Mouse (Mus musculus) left cerebral cortex, postnatal 25 days (tissue): ENCODE results near the gene Grid1. TPM values are rescaled to one million over a fixed set of nuclear protein-coding genes. Genes with fewer than 3 reads are reported as not detected.

Source experiments
- DNase-seq, 2 experiments: peaks; one replicate each; pipeline ENCODE4 v3.0.0; 2022; ENCODE audit warnings: low spot score in 2 of 2, mixed read lengths in 1 of 2
- intact Hi-C: fragments of 180-260 bp; cut with DNase I; formaldehyde crosslinking; loops from one replicate; pipeline ENCODE4 v1.15.1; 2025
- microRNA-seq, 2 experiments: library from miRNA; unstranded; fragments of <30 nt; microRNA quantifications; one replicate each; pipeline ENCODE4 v1.2.0; 2022
- total RNA-seq, 2 experiments: library from RNA; stranded (reverse); gene quantifications; 2 replicates each; pipeline ENCODE4 v1.2.3; 2021

Gene Grid1
- total RNA-seq, 2 experiments from 2014 or later: 47.6 to 50.6 TPM

DNA sequence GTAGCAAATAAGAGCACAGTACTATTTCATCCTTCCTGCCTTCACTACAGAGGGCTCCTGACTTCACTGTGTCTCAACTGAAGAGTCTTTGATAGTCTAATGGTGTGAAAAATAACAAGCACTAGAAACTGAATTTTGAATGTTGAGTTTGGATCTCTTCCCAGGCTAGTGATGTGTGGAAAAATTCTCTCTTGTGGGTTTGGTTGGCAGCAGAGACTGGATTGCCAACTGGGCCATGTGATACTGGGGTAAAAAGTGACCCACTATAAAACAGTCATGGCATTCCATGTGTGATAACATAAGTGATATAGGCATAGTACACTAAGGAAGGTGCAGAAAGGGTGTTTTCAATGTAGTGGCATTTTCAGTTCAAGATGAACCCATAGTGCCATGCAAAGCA lies 699.5 kb downstream of the Grid1 start:
- intact Hi-C loops: no loop called here
- DNase-seq: peak in 1 of 2 experiments; percentile 58

DNA sequence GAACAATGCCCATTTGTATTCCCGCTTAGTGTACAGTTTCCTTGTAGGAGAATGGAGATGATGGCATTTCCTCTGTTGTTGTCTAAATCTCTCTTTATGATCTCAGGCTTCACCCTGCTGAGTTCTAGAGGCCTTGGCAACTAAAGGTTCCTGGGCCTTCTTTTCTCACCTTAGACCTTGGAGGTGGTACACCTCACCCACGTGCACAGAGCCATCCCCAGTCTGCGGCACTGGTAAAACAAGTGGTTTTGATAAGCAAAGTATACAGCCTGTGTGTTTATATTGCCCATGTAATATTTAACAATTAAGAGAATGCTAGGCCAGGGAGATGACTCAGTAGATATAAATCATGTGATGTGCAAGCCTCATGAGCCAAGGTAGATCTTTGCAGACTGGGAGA lies 718.9 kb downstream of the Grid1 start:
- DNase-seq: no peak
- intact Hi-C loops: no loop called here

DNA sequence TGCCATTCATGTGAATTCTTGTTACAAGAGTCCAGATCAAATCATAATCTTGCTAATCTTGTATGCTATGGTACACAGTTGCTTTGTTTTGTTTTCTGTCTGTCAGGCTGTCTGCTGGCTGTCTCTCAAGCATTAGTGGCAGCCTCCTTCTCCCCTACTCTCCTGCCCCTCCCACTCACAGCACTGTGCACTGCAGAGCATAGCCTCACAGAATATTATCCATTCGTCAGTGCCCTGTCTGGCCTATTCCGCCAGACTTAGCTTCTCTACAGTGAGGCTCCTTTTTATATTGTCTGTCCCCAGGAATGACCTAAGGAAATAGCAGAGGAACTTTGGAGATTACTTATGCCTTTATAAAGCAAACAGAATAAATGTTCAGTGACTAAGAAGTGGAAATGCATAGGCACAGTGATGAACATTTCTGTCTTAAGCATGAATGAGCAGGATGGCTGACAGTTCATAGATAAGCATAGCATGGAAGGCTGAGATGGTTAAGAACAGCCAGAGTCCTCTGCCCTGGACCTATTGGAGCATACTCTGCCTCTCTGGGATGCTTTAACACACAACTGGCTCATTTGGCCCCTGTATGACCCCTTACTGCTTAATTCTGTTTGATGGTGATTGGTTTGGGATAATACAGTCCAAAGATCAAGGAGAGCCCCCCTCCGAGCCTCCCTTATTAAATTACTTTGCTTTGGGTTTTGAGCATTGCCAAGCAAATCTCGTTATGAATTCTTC lies 721.5 kb downstream of the Grid1 start:
- intact Hi-C loops: no loop called here
- DNase-seq: no peak

DNA sequence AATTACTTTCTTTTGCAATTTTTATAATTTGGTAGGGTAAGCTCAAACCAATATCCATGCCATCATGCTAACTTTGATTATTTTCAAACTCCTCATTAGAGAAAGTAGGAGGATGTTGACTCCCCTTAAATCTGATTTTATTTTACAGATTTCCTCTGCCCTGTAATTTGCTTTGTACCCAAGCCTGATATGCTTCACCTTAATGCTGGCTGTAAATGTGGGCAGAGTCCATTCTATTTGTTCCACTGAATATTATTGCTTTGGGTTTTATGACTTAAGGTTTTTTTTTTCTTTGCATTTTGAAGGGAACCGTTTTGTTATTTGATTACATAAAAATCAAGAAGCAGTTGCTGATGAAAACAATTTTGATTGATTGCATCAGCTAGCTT lies 722.1 kb downstream of the Grid1 start:
- intact Hi-C loops: no loop called here
- no peak for DNase-seq

DNA sequence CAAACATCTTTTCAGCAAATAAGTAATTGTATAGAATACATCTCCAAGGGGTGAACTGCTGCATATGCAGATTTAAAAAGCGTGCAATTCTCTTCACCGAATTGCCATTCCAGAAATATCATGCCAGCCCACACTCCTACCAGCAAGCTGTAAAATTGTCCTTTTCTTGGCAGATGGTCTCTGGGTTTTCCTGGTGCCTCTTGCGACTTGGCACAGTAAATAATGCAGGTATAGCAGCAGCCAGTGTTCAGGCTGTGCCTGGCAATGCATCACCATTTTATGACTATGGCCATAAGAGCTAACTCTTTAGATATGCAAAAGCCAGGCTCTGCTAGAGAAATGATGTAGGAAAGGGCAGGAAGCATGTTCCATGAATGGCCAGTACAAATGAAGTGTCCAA lies 734.4 kb downstream of the Grid1 start:
- DNase-seq: peak; percentile 59 to 94

DNA sequence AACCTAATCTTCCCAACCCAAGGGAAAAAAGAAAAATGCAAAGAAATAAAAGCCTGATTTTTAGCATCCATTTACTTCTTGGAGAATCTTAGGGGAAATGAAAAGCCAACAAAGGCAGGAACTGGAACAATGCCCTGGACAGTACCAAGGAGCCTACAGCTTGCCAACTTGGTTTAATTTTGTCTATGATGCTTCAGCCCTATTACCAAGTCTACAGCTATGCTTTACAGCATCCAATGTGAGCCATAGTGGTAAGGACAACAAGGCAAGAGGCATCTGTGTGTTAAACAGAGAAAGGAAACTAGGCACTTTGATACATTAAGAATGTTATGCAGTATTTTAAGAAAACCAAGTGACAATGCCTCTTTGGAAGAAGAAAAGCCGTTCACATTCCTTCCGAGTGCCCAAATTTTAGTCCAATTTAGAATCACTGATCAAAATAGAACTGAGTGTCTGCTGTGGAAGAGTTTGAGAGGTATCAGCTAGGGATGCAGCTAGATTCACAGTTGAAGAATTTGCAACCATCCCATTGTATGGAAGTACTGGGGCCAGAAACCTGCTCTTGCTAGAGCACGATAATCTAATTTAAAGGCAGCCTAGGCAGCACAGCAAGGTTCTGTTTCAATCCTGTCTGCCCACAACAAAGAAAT lies 741.5 kb downstream of the Grid1 start:
- DNase-seq: peak; percentile 6 to 63
- intact Hi-C loops: no loop called here

More for the DNA sequence above, 734.4 kb downstream of the Grid1 start:
- intact Hi-C loops: loop anchor here (10.0 kb wide), 1 partner anchor 971 kb away; no protein-coding TSS in a partner anchor

DNA sequence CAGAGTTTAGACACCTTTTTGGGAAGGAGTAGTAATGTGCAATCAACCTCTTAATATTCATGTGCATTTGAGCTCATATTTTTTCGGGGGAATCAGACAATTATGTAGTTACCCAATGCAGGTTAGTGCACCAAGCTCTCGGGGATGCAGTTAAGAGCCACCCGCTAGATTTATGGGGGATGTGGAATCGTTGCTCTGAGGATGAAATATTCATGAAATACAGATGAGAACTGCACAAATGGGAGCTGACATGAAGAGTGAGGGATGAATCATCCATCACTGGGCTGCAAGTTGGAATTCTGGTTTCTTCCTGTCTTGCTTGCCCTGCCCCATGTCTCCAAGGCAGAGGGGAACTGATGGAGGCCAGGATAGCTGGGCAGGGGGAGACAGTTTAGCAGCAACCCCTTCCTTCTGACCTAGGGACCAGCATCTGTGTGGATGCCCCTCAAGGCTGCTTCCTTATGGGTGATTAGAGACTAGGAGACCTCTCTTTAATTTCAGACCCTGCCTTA lies 753.1 kb downstream of the Grid1 start:
- intact Hi-C loops: no loop called here
- DNase-seq: peak in 1 of 2 experiments; percentile 50

DNA sequence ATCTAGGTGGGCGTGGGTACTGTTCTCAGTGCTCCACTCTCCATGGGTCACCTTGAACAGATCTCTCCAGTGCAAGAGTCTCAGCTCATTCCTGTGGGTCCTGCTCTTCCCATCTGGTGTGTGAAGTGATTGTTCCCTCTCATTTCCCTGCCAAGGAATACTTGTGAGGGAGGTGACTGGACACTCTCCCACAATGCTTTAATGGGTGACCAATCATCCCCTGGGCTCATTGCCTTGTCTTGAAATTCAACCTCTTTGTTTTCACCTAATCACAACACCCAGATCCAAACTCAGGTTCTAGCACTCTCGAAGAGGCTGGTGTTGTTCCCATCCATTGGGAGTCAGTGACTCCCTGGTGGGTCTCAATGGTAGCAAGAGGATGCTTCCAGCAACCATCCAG lies 754.6 kb downstream of the Grid1 start:
- no peak for DNase-seq
- intact Hi-C loops: no loop called here

DNA sequence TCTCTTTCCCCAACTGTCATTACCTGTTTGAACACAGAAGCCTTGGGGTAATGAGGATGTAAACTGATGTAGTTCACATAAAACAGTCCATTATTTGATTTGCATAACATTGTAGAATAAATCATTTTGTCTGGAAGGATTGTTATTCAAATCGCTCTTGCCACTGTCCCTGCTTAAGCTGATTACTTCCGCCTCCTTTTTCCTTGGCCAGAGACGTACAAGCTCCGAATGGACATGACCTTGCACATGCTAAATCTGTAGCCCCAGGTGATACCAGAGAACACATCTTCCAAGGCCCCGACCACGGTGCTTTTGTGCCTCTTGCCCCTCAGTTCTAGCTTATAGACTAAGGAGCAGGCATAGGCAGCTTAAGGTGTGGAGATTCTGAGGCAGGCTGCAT lies 755.4 kb downstream of the Grid1 start:
- intact Hi-C loops: no loop called here
- no peak for DNase-seq

DNA sequence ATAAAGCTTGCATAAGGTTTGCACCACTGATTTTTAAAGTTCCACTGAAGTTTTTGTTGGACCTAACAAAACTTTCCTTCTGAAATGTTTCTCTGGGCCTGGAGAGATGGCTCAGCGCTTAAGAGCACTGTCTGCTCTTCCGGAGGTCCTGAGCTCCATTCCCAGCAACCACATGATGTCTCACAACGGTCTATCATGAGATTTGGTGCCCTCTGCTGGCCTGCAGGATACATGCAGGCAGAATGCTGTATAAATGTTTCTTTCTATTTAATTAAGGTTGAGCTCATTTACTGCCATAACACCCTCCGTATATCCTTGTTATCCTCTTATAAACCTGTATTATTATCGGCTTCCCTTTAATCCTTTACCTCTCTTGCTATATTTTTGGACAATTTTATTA lies 805.8 kb downstream of the Grid1 start:
- intact Hi-C loops: no loop called here
- no peak for DNase-seq

Small RNA genes within 50 kb of the gene (microRNA-seq; reads per million reads assigned to microRNA genes)
- gene Mir346: 765 to 1,235 reads per million in 2 experiments

Other genes with a start within 250 kb of the Grid1 start
- 1 to 10 TPM; 2.0 to 2.4 TPM for gene Ldb3, start 231.4 kb upstream of the Grid1 start, total RNA-seq
- gene Opn4, start 220.0 kb upstream of the Grid1 start, total RNA-seq: not detected
- gene Wapl, start 146.2 kb upstream of the Grid1 start, total RNA-seq: 10 to 100 TPM; 42.7 to 45.5 TPM